Mouse (Mus musculus) heart, embryonic 16.5 days (tissue): ENCODE measurements at regions not wholly inside any gene's neighbourhood (a gene's known extent, or its start where the extent isn't known, plus 50 kb on each side); places are given as distances from the start of the nearest gene placed in this dataset.

Experiments used
- ATAC-seq: fragments of 200-750 bp; cut with Nextera tagmentation; replicated peaks from 2 replicates; pipeline ENCODE4 v1.8.0; 2017; ENCODE audit warnings: moderate number of reproducible peaks; ENCODE audit not compliant: insufficient read depth, low FRiP score; ENCODE audit errors: extremely low read depth
- H3K27ac ChIP-seq: fragments of 300-500 bp; sonication (generic); 2 replicates; pipeline ENCODE4 v1.5.1; 2014; ENCODE audit warnings: mild to moderate bottlenecking, low read length, control low read depth, moderate library complexity
- H3K27me3 ChIP-seq: fragments of 300-500 bp; sonication (generic); 2 replicates; pipeline ENCODE4 v1.6.1; 2014; ENCODE audit warnings: low read length, mixed read lengths; ENCODE audit not compliant: control insufficient read depth, insufficient read depth
- H3K36me3 ChIP-seq: fragments of 300-500 bp; sonication (generic); 2 replicates; pipeline ENCODE4 v1.6.1; 2014; ENCODE audit not compliant: control insufficient read depth, insufficient read depth
- H3K4me1 ChIP-seq: fragments of 300-500 bp; sonication (generic); 2 replicates; pipeline ENCODE4 v1.6.1; 2014; ENCODE audit warnings: low read length, mixed read lengths; ENCODE audit not compliant: control insufficient read depth, insufficient read depth
- H3K4me2 ChIP-seq: fragments of 300-500 bp; sonication (generic); 2 replicates; pipeline ENCODE4 v1.6.1; 2014; ENCODE audit warnings: low read depth, mild to moderate bottlenecking, control low read depth, low read length
- H3K4me3 ChIP-seq: fragments of 300-500 bp; sonication (generic); 2 replicates; pipeline ENCODE4 v1.5.1; 2014; ENCODE audit warnings: mild to moderate bottlenecking, control low read depth, low read length
- H3K9ac ChIP-seq: fragments of 300-500 bp; sonication (generic); 2 replicates; pipeline ENCODE4 v1.6.1; 2014; ENCODE audit warnings: low read length, control low read depth
- H3K9me3 ChIP-seq: fragments of 300-500 bp; sonication (generic); replicated peaks from 2 replicates; pipeline ENCODE4 v1.6.1; 2016; ENCODE audit warnings: low read length; ENCODE audit not compliant: control insufficient read depth
- WGBS: fragments of 180-500 bp; shearing (Covaris S2); extraction: QIAGEN DNeasy Blood & Tissue Kit; methylation state at CpG from one replicate; pipeline ENCODE4 v1.1.7; 2014; 5-methylcytosine and 5-hydroxymethylcytosine counted together

DNA sequence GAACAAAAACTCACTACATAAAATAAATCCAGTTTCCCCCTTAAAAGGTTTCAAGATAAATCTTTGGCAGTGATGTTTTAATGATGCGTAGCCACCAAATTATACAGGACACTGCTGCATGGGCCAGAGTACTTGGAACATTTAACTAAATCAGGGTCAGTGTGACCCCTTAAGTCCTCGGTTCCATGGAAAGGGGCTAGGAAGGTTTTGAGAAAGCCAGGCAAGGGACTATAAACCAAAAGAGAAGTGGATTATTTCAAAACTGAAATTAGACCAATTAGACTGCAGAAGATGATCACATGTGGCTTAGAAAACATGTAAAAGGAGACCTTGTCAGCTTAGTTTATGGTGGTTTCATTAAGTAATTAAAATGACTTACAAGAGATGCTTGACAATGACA is 276.6 kb upstream of the N6amt1 start:
- no peaks in the 10 kb centered on the region for H3K9me3 ChIP-seq
- H3K4me3 ChIP-seq: no peak overlapping the region
- H3K27me3 ChIP-seq: no peaks in the 10 kb centered on the region
- no peak overlapping the region for H3K27ac ChIP-seq
- H3K4me1 ChIP-seq: no peaks in the 10 kb centered on the region
- no peak overlapping the region for H3K4me2 ChIP-seq
- ATAC-seq: no peak
- H3K9ac ChIP-seq: no peak overlapping the region
- WGBS: 86% methylated on average over 2 of the region's 2 CpGs
- H3K36me3 ChIP-seq: no peaks in the 10 kb centered on the region

DNA sequence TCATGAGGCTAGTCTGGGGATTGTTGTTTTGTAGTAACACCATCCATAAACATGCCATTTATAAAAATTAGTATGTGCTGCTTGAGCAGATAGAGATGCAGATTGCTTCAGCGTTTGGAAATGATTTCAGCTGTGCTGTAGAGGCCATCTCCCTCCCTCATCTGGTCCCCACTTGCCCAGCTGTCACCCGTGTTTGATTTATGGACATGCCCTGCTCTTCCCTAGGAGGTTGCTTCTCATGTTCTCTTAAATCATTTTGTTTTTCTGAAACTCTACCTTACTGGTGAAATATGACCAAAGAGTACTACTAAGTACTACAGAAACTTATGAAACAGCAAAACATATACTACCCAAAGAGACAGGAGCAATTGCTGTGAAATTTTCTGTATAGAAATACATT is 284.7 kb upstream of the N6amt1 start:
- no peak for ATAC-seq
- Histone ChIP-seq H3K27me3 (no peaks in the 10 kb centered on the region), H3K9ac (no peak overlapping the region), H3K4me1 (no peaks in the 10 kb centered on the region), H3K9me3 (no peaks in the 10 kb centered on the region), H3K27ac (no peak overlapping the region), H3K36me3 (no peaks in the 10 kb centered on the region), H3K4me3 (no peak overlapping the region), H3K4me2 (no peak overlapping the region)
- WGBS: 60% methylated on average over 2 of the region's 2 CpGs

DNA sequence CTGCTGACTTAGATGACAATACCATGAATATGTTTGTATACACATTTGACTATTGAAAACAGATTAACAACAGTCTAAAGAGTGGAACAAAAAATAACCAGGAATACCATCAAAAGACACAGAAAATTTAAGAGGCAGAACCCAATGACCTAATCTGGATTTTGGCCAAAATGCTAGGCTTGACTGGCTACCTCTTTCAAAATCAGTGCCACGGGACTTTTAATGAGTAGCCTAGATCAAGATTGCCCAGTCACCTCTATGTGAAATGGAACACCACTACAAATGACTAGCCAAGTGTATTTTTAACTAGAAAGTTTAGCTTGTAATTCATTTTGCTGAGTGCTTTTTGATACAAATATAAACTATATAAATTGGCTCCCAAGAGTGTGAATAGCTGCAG is 286.0 kb upstream of the N6amt1 start:
- no peak overlapping the region for H3K4me3 ChIP-seq
- no peak overlapping the region for H3K9ac ChIP-seq
- H3K27me3 ChIP-seq: no peaks in the 10 kb centered on the region
- no peaks in the 10 kb centered on the region for H3K9me3 ChIP-seq
- no peak overlapping the region for H3K27ac ChIP-seq
- WGBS: 62% methylated on average over 1 of the region's 1 CpGs
- no peaks in the 10 kb centered on the region for H3K4me1 ChIP-seq
- no peak overlapping the region for H3K4me2 ChIP-seq
- H3K36me3 ChIP-seq: no peaks in the 10 kb centered on the region
- no peak for ATAC-seq

GRCm38 (mm10) chr16:87067523-87067922 is 286.5 kb upstream of the N6amt1 start:
- Histone ChIP-seq H3K9ac (no peak overlapping the region), H3K9me3 (no peaks in the 10 kb centered on the region), H3K36me3 (no peaks in the 10 kb centered on the region), H3K4me2 (no peak overlapping the region), H3K27ac (no peak overlapping the region), H3K27me3 (no peaks in the 10 kb centered on the region), H3K4me3 (no peak overlapping the region), H3K4me1 (no peaks in the 10 kb centered on the region)
- ATAC-seq: no peak
- 90% methylated on average over 5 of the region's 5 CpGs for WGBS

- 87% methylated on average over 8 of the region's 8 CpGs for WGBS
- Histone ChIP-seq H3K27me3 (no peaks in the 10 kb centered on the region), H3K4me2 (no peak overlapping the region), H3K9me3 (no peaks in the 10 kb centered on the region), H3K36me3 (no peaks in the 10 kb centered on the region), H3K9ac (no peak overlapping the region), H3K27ac (no peak overlapping the region), H3K4me1 (no peaks in the 10 kb centered on the region), H3K4me3 (no peak overlapping the region)
- ATAC-seq: no peak
Observed at GRCm38 (mm10) chr16:87060473-87060872, 293.5 kb upstream of the N6amt1 start.

DNA sequence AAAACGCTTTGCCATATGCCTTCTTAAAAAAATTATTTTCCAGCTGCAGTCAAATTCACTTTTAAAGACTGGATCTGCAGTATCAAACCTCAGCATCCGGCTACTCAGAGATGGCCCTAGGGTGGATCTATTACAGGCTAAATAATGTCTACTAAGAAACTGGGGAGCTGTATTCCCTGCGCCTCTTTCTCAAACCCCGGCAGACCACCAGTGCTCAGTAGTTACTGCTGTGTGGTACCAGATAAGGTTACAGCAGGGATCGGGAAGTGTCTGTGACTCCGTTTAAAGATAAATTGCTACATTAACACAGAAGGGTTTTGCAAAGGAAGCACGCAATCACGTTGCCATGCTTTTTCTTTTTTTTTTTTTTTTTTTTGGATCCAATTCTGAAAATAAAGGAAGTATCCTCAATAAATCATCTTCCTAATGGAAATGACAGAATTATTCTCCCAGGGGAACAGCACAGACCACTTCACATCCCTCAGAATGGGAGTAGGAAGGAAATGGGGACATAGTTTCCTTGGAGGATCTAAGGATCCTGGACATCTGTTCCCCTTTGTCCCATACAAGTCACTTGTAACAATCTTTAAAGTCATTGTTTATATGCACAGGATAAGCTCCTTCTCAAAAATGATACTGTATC is 304.1 kb upstream of the N6amt1 start:
- 47% methylated on average over 8 of the region's 8 CpGs for WGBS
- Histone ChIP-seq H3K4me2 (no peak overlapping the region), H3K36me3 (no peaks in the 10 kb centered on the region), H3K27me3 (no peaks in the 10 kb centered on the region), H3K4me3 (no peak overlapping the region), H3K9me3 (no peaks in the 10 kb centered on the region), H3K27ac (peak overlapping the region; percentile 57), H3K9ac (no peak overlapping the region), H3K4me1 (no peaks in the 10 kb centered on the region)
- peak; percentile 55 for ATAC-seq

DNA sequence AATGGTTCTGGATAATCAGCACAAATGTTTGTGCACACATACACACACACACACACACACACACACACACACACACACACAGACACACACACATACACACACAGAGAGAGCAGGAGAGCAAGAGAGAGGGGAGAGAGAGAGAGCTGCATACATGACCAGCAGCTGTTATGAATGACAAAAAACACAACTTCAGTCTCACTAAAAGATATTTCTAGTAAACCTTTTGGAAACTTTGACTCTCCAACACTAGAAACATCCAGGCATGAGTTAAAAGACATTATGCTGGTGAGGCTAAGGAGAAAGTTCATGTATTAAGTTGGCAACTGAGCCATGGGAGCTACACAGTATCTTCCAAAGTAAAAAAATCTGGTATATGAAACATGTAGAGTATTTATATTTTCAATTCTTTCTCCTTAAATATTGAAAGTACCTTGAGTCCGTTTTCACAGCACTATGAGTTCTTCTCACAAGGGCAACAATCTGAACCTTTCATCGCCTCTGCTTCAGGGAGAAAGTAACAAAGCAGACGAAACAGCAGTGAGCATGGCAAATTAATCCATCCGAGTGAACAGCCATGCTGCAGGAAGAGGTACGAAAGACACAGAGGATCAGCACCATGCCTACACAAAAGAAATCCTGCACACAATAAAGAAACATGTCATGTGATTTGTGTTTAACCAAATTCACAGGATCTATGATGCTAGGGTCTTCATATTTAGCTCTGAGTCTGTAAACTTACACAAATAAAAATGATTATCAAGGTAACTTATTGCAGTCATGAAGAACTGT is 309.0 kb upstream of the N6amt1 start:
- ATAC-seq: no peak
- Histone ChIP-seq H3K4me3 (no peak overlapping the region), H3K4me1 (no peaks in the 10 kb centered on the region), H3K27me3 (no peaks in the 10 kb centered on the region), H3K9me3 (no peaks in the 10 kb centered on the region), H3K4me2 (no peak overlapping the region), H3K9ac (no peak overlapping the region), H3K36me3 (no peaks in the 10 kb centered on the region), H3K27ac (no peak overlapping the region)
- WGBS: 67% methylated on average over 5 of the region's 5 CpGs

GRCm38 (mm10) chr16:87043689-87044088 is 310.3 kb upstream of the N6amt1 start:
- no peak for ATAC-seq
- no peaks in the 10 kb centered on the region for H3K4me1 ChIP-seq
- no peak overlapping the region for H3K27ac ChIP-seq
- no peaks in the 10 kb centered on the region for H3K36me3 ChIP-seq
- no peaks in the 10 kb centered on the region for H3K27me3 ChIP-seq
- no peak overlapping the region for H3K9ac ChIP-seq
- H3K4me3 ChIP-seq: no peak overlapping the region
- H3K9me3 ChIP-seq: no peaks in the 10 kb centered on the region
- no peak overlapping the region for H3K4me2 ChIP-seq

GRCm38 (mm10) chr16:87040366-87040765 is 313.6 kb upstream of the N6amt1 start:
- no peaks in the 10 kb centered on the region for H3K9me3 ChIP-seq
- WGBS: 66% methylated on average over 4 of the region's 4 CpGs
- H3K27ac ChIP-seq: no peak overlapping the region
- no peaks in the 10 kb centered on the region for H3K36me3 ChIP-seq
- H3K4me2 ChIP-seq: no peak overlapping the region
- no peaks in the 10 kb centered on the region for H3K27me3 ChIP-seq
- no peaks in the 10 kb centered on the region for H3K4me1 ChIP-seq
- H3K4me3 ChIP-seq: no peak overlapping the region
- no peak overlapping the region for H3K9ac ChIP-seq
- ATAC-seq: no peak
